9 mouse cellular contexts compared by ENCODE assay signal in the genomic region with DNA sequence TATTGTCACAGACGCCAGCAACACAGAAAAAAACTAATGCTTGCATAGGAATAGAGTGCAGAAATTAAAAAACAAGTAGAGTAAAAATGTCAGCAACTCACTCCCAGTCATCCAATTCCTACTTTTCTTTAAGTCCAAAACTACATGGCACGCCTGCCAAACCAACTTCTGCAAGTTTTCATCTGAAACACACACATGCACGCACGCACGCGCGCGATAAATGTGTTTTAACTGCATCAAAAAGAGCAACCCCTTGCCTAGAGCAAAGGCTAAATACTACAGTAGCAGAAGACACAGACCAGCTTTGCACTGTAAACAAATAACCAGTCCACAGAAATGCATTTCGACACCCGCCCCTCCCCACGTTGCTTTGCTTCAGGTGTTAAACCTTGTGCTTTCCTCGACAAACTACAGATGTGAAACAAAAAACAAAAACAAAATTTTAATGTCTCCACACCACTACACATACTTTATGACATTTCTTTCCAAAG. TPM values are rescaled to one million over a fixed set of nuclear protein-coding genes. Genes with fewer than 3 reads are reported as not detected.
DNase-seq lines count a peak whose midpoint lies in the region; ATAC-seq and TF ChIP-seq lines count a peak whose summit lies in the region.
"Had no signal": no experiment of that assay in that cellular context is flagged by ENCODE, and none has a peak within 500 bp of the region (broad histone marks: within the 10 kb centered on the region; RNA-seq: fewer than 3 reads in every experiment).

No protein-coding gene starts in this region.

- no peak for ATAC-seq in forebrain, embryonic 11.5 days (replicated peaks; ENCODE audit: low FRiP score)
- ATAC-seq in lung, embryonic 14.5 days (ENCODE audit: insufficient read depth) = no peak
- ATAC-seq in hindbrain, embryonic 16.5 days = no peak
- no peak for ATAC-seq in midbrain, postnatal 0 days (ENCODE audit: low FRiP score)
- ATAC-seq in megakaryocyte, adult 5-6 weeks (ENCODE audit: poor library complexity, severe bottlenecking) = no peak

- H3K4me3 ChIP-seq in forebrain, embryonic 10.5 days = 0 out of 2 replicates have a peak overlapping the region, but pooled peaks have one; percentile 62
- no peak overlapping the region for H3K4me3 ChIP-seq in forebrain, embryonic 11.5 days (ENCODE audit: low read depth, low read length)
- H3K4me3 ChIP-seq in lung, embryonic 14.5 days (ENCODE audit: low read depth, low read length) = no peak overlapping the region
- peak overlapping the region; percentile 60; the same call in 1 of the 2 replicates for H3K4me3 ChIP-seq in hindbrain, embryonic 16.5 days (ENCODE audit: low read length)
- H3K4me3 ChIP-seq in midbrain, postnatal 0 days (ENCODE audit: low read depth, low read length) = peak overlapping the region; percentile 62; the same call in 1 of the 2 replicates

- TF ChIP-seq CTCF in lung, embryonic 14.5 days (IDR thresholded peaks at IDR 0.05; ENCODE audit: low read depth) = no peak
- no peak for TF ChIP-seq CTCF in midbrain, postnatal 0 days (IDR thresholded peaks at IDR 0.05)

- no peak overlapping the region for H3K4me2 ChIP-seq in forebrain, embryonic 11.5 days (ENCODE audit: low read depth, low read length, severe bottlenecking)
- H3K4me2 ChIP-seq in lung, embryonic 14.5 days = peak overlapping the region; percentile 85
- H3K4me2 ChIP-seq in hindbrain, embryonic 16.5 days (ENCODE audit: low read length) = peak overlapping the region; percentile 78
- H3K4me2 ChIP-seq in midbrain, postnatal 0 days (ENCODE audit: low read depth, low read length, poor library complexity, severe bottlenecking) = peak overlapping the region; percentile 72

- DNase-seq in forebrain, embryonic 10.5 days (ENCODE audit: extremely low spot score, low spot score) = no peak
- DNase-seq in forebrain, embryonic 11.5 days (ENCODE audit: low spot score) = no peak
- DNase-seq in lung, embryonic 14.5 days = peak; percentile 41
- DNase-seq in lung, postnatal 10 days = no peak
- DNase-seq in midbrain, postnatal 0 days (ENCODE audit: low spot score) = no peak
- no peak for DNase-seq in urinary bladder, postnatal 10 days (ENCODE audit: low spot score)

- no peaks in the 10 kb centered on the region; the same call in 1 of the 2 replicates for H3K9me3 ChIP-seq in forebrain, embryonic 10.5 days
- H3K9me3 ChIP-seq in forebrain, embryonic 11.5 days (ENCODE audit: control insufficient read depth, low read length) = no peaks in the 10 kb centered on the region
- no peaks in the 10 kb centered on the region for H3K9me3 ChIP-seq in lung, embryonic 14.5 days (ENCODE audit: low read depth, low read length)
- no peaks in the 10 kb centered on the region for H3K9me3 ChIP-seq in hindbrain, embryonic 16.5 days (ENCODE audit: control insufficient read depth, low read length)
- H3K9me3 ChIP-seq in midbrain, postnatal 0 days (ENCODE audit: low read length) = no peaks in the 10 kb centered on the region

- no peaks in the 10 kb centered on the region for H3K27me3 ChIP-seq in forebrain, embryonic 10.5 days (ENCODE audit: poor library complexity, severe bottlenecking)
- H3K27me3 ChIP-seq in forebrain, embryonic 11.5 days (ENCODE audit: control insufficient read depth, insufficient read depth, low read length) = no peaks in the 10 kb centered on the region
- no peaks in the 10 kb centered on the region for H3K27me3 ChIP-seq in lung, embryonic 14.5 days (ENCODE audit: insufficient read depth, low read length)
- H3K27me3 ChIP-seq in hindbrain, embryonic 16.5 days (replicated peaks; ENCODE audit: control insufficient read depth, insufficient read depth, low read length) = no peaks in the 10 kb centered on the region
- no peaks in the 10 kb centered on the region for H3K27me3 ChIP-seq in midbrain, postnatal 0 days (ENCODE audit: insufficient read depth, low read length)

- WGBS in forebrain, embryonic 10.5 days = 93% methylated on average over 12 of the region's 12 CpGs
- 92% methylated on average over 12 of the region's 12 CpGs for WGBS in forebrain, embryonic 11.5 days
- 75% methylated on average over 12 of the region's 12 CpGs for WGBS in lung, embryonic 14.5 days
- WGBS in hindbrain, embryonic 16.5 days = 92% methylated on average over 12 of the region's 12 CpGs
- 82% methylated on average over 12 of the region's 12 CpGs for WGBS in midbrain, postnatal 0 days

- no peak overlapping the region for H3K9ac ChIP-seq in forebrain, embryonic 11.5 days (ENCODE audit: low read length)
- H3K9ac ChIP-seq in lung, embryonic 14.5 days = no peak overlapping the region
- H3K9ac ChIP-seq in hindbrain, embryonic 16.5 days (ENCODE audit: low read depth, low read length) = no peak overlapping the region
- peak overlapping the region; percentile 70; the same call in 1 of the 2 replicates for H3K9ac ChIP-seq in midbrain, postnatal 0 days (replicated peaks; ENCODE audit: low read length, poor library complexity, severe bottlenecking)

- peaks cover 36% of the 10 kb centered on the region for H3K4me1 ChIP-seq in forebrain, embryonic 10.5 days
- no peaks in the 10 kb centered on the region for H3K4me1 ChIP-seq in forebrain, embryonic 11.5 days (replicated peaks; ENCODE audit: control insufficient read depth, insufficient read depth, low read length)
- H3K4me1 ChIP-seq in lung, embryonic 14.5 days (ENCODE audit: insufficient read depth) = peaks cover 12% of the 10 kb centered on the region; the same call in 1 of the 2 replicates
- H3K4me1 ChIP-seq in hindbrain, embryonic 16.5 days (ENCODE audit: control insufficient read depth, insufficient read depth, low read depth, low read length) = peaks cover 16% of the 10 kb centered on the region
- peaks cover 6% of the 10 kb centered on the region; the same call in 1 of the 2 replicates for H3K4me1 ChIP-seq in midbrain, postnatal 0 days (ENCODE audit: insufficient read depth, low read length)

- H3K27ac ChIP-seq in forebrain, embryonic 10.5 days = peak overlapping the region; percentile 89; the same call in 1 of the 2 replicates
- H3K27ac ChIP-seq in forebrain, embryonic 11.5 days (ENCODE audit: low read depth, low read length) = no peak overlapping the region
- H3K27ac ChIP-seq in lung, embryonic 14.5 days (ENCODE audit: low read depth) = peak overlapping the region; percentile 94
- H3K27ac ChIP-seq in hindbrain, embryonic 16.5 days (ENCODE audit: low read depth, low read length) = peak overlapping the region; percentile 92
- H3K27ac ChIP-seq in midbrain, postnatal 0 days (ENCODE audit: low read depth, low read length) = peak overlapping the region; percentile 89
- H3K27ac ChIP-seq: liver, embryonic 14.5 days had no signal

- H3K36me3 ChIP-seq in forebrain, embryonic 10.5 days (replicated peaks) = no peaks in the 10 kb centered on the region
- no peaks in the 10 kb centered on the region; the same call in 1 of the 2 replicates for H3K36me3 ChIP-seq in forebrain, embryonic 11.5 days (ENCODE audit: control insufficient read depth, insufficient read depth, low read length)
- H3K36me3 ChIP-seq in lung, embryonic 14.5 days (ENCODE audit: insufficient read depth) = no peaks in the 10 kb centered on the region
- H3K36me3 ChIP-seq in hindbrain, embryonic 16.5 days (ENCODE audit: control insufficient read depth, insufficient read depth, low read length) = no peaks in the 10 kb centered on the region
- H3K36me3 ChIP-seq in midbrain, postnatal 0 days (ENCODE audit: insufficient read depth, low read length) = no peaks in the 10 kb centered on the region

RNA-seq across cellular contexts. Expression of gene Insr, which starts 59.5 kb away (rescaled TPM):
- 23.2 and 26.4 TPM in 2 replicates for polyA plus RNA-seq in forebrain, embryonic 10.5 days (2016; fragmentation: Nextera tagmentation; extraction: Ambion mirVana)
- 40.3 and 46.2 TPM in 2 replicates for polyA plus RNA-seq in forebrain, embryonic 11.5 days (2014; fragmentation: Nextera tagmentation; extraction: Ambion mirVana)
- polyA plus RNA-seq in lung, embryonic 14.5 days (2014; fragmentation: Nextera tagmentation; extraction: Ambion mirVana) = 35.5 and 39.4 TPM in 2 replicates
- polyA plus RNA-seq in hindbrain, embryonic 16.5 days (2015; fragmentation: Nextera tagmentation; extraction: Ambion mirVana) = 51.2 and 53.4 TPM in 2 replicates
- total RNA-seq in midbrain, postnatal 0 days (2014; rRNA removed) = 40.3 and 44.5 TPM in 2 replicates
- polyA plus RNA-seq in midbrain, postnatal 0 days (2015; fragmentation: Nextera tagmentation; extraction: Ambion mirVana) = 30.0 and 32.9 TPM in 2 replicates
- total RNA-seq in megakaryocyte, adult 5-6 weeks (2015) = 23.7 and 24.8 TPM in 2 replicates
- 13.5 and 18.1 TPM in 2 replicates for total RNA-seq in megakaryocyte, adult 5-6 weeks (2017)

Comparison
In these comparisons a context has a peak if more than half of its experiments do, and no peak if none do; other contexts are left out.
1. H3K4me3 ChIP-seq: peak in forebrain, embryonic 10.5 days (single experiment), hindbrain, embryonic 16.5 days (single experiment) and midbrain, postnatal 0 days (single experiment); none in forebrain, embryonic 11.5 days (single experiment) and lung, embryonic 14.5 days (single experiment).